Mouse (Mus musculus) intestine, postnatal 0 days (tissue): Measurements from ENCODE around the gene Casp3. TPM values are rescaled to one million over a fixed set of nuclear protein-coding genes. Genes with fewer than 3 reads are reported as not detected.

Source experiments
- ATAC-seq: fragments of 200-750 bp; cut with Nextera tagmentation; 2 replicates; pipeline ENCODE4 v1.8.0; 2017; ENCODE audit warnings: mild to moderate bottlenecking, moderate TSS enrichment, moderate library complexity
- H3K27ac ChIP-seq: fragments of 300-500 bp; sonication (generic); 2 replicates; pipeline ENCODE4 v1.5.1; 2014; ENCODE audit warnings: mild to moderate bottlenecking, low read depth, low read length, moderate library complexity
- H3K27me3 ChIP-seq: fragments of 300-500 bp; sonication (generic); replicated peaks from 2 replicates; pipeline ENCODE4 v1.6.1; 2014; ENCODE audit warnings: low read length, mixed read lengths; ENCODE audit not compliant: control insufficient read depth, insufficient read depth
- H3K36me3 ChIP-seq: fragments of 300-500 bp; sonication (generic); 2 replicates; pipeline ENCODE4 v1.6.1; 2014; ENCODE audit warnings: mild to moderate bottlenecking, moderate library complexity; ENCODE audit not compliant: control insufficient read depth, insufficient read depth
- H3K4me1 ChIP-seq: fragments of 300-500 bp; sonication (generic); replicated peaks from 2 replicates; pipeline ENCODE4 v1.6.1; 2014; ENCODE audit warnings: antibody characterized with exemption, low read length, mixed read lengths; ENCODE audit not compliant: control insufficient read depth, insufficient read depth
- H3K4me2 ChIP-seq: fragments of 300-500 bp; sonication (generic); replicated peaks from 2 replicates; pipeline ENCODE4 v1.6.1; 2014; ENCODE audit warnings: low read depth, mild to moderate bottlenecking, moderate library complexity
- H3K4me3 ChIP-seq: fragments of 300-500 bp; sonication (generic); 2 replicates; pipeline ENCODE4 v1.5.1; 2014; ENCODE audit warnings: low read depth, low read length
- H3K9ac ChIP-seq: fragments of 300-500 bp; sonication (generic); 2 replicates; pipeline ENCODE4 v1.6.1; 2014; ENCODE audit warnings: mild to moderate bottlenecking, low read depth, low read length
- H3K9me3 ChIP-seq: fragments of 300-500 bp; sonication (generic); 2 replicates; pipeline ENCODE4 v1.6.1; 2016; ENCODE audit warnings: mixed run types; ENCODE audit not compliant: control insufficient read depth
- CTCF ChIP-seq: sonication (generic); IDR thresholded peaks from 2 replicates; pipeline ENCODE4 v1.5.1; 2016; ENCODE audit warnings: low read depth, mild to moderate bottlenecking, control low read depth, antibody characterized with exemption, moderate library complexity
- WGBS: fragments of 180-500 bp; shearing (Covaris S2); extraction: QIAGEN DNeasy Blood & Tissue Kit; methylation state at CpG from one replicate; pipeline ENCODE4 v1.1.7; 2014; 5-methylcytosine and 5-hydroxymethylcytosine counted together
- polyA plus RNA-seq: library from polyadenylated mRNA; unstranded; fragments of >200 nt; fragmentation: Nextera tagmentation; extraction: Ambion mirVana; gene quantifications from 2 replicates; pipeline ENCODE4 v1.2.1, GENCODE M21; 2015

The Casp3 gene
- polyA plus RNA-seq, 1 experiment from 2014 or later = 48.7 TPM

DNA sequence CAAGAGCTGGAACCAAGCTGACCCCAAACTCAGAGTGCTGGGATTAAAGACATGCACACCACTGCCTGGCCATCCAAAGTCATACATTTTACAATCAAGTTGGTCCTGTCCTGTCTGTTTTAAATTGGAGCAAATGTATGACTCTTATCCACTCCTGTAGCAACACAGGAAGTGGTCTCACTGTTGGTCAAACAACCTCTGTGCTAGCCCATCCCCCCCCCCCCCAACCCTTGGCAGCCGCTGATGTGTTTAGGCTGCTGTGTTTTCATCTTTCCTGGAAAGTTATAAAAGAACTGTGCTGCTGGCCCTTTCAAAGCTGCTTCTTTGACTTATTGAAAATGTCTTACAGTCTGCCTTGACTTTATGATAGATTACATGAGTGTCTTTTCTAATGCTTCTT, 8.1 kb downstream of the Casp3 start:
- Histone ChIP-seq H3K36me3 (no peaks in the 10 kb centered on the region; the same call in 1 of the 2 replicates), H3K9ac (no peak overlapping the region), H3K9me3 (no peaks in the 10 kb centered on the region), H3K27me3 (no peaks in the 10 kb centered on the region), H3K4me1 (no peaks in the 10 kb centered on the region), H3K4me2 (no peak overlapping the region), H3K27ac (no peak overlapping the region), H3K4me3 (no peak overlapping the region)
- no peak for TF ChIP-seq CTCF
- ATAC-seq = no peak
- WGBS = 44% methylated on average over 1 of the region's 1 CpGs

DNA sequence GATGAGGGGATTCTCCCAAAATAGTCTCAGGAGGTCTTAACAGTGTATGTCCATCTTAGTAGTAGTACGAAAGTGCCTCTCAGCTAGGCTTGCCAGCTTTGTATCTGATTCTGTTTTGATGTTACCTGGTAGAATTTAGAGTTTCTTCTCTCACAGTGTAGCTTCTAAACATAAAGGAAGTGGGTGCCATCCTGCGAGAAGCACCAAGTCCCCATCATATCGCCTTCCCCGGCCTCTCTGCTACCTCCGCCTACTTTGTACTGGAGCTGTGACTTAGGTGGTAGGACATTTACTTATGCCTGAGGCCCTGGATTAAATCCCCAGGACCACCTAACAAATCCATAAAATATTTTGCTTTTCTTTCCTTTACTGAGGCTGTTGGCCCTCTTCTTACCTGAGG, 9.6 kb downstream of the Casp3 start:
- no peak overlapping the region for H3K9ac ChIP-seq
- no peak overlapping the region for H3K27ac ChIP-seq
- no peak overlapping the region for H3K4me2 ChIP-seq
- H3K9me3 ChIP-seq = no peaks in the 10 kb centered on the region
- WGBS = 98% methylated on average over 5 of the region's 5 CpGs
- no peaks in the 10 kb centered on the region for H3K4me1 ChIP-seq
- no peak overlapping the region for H3K4me3 ChIP-seq
- H3K27me3 ChIP-seq = no peaks in the 10 kb centered on the region
- TF ChIP-seq CTCF = no peak
- H3K36me3 ChIP-seq = peaks cover 10% of the 10 kb centered on the region
- ATAC-seq = no peak

DNA sequence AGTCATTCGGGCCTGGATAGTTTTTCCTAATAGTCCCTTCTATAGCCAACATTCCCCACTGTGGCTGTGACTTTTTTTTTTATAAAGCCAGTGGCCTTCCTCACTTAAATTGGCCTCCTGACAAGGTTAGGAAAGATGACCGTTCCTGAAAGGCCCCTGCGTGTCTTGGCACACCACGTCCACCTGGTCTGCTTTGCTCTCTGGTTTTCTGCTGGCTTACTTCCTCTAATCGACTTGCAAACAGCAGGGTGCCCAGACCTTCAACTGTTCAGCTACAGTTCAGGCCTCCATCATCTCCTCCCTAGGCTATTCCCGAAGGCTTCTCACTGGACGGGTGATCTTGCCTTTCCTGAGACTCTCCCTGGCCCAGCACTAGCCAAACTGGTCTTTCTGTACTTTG, 10.8 kb downstream of the Casp3 start:
- Histone ChIP-seq H3K27ac (no peak overlapping the region), H3K36me3 (peaks cover 16% of the 10 kb centered on the region), H3K27me3 (no peaks in the 10 kb centered on the region), H3K4me1 (no peaks in the 10 kb centered on the region), H3K4me3 (no peak overlapping the region), H3K9me3 (no peaks in the 10 kb centered on the region), H3K4me2 (no peak overlapping the region), H3K9ac (no peak overlapping the region)
- no peak for TF ChIP-seq CTCF
- WGBS = 79% methylated on average over 7 of the region's 7 CpGs
- ATAC-seq = no peak

GRCm38 (mm10) chr8:46628645-46629044, 11.6 kb downstream of the Casp3 start:
- H3K4me2 ChIP-seq = no peak overlapping the region
- H3K9ac ChIP-seq = no peak overlapping the region
- 97% methylated on average over 1 of the region's 1 CpGs for WGBS
- peaks cover 24% of the 10 kb centered on the region for H3K36me3 ChIP-seq
- no peaks in the 10 kb centered on the region for H3K27me3 ChIP-seq
- no peak for TF ChIP-seq CTCF
- ATAC-seq = no peak
- no peak overlapping the region for H3K4me3 ChIP-seq
- H3K9me3 ChIP-seq = no peaks in the 10 kb centered on the region
- no peak overlapping the region for H3K27ac ChIP-seq
- no peaks in the 10 kb centered on the region for H3K4me1 ChIP-seq

GRCm38 (mm10) chr8:46630422-46630821, 13.3 kb downstream of the Casp3 start:
- no peak for TF ChIP-seq CTCF
- Histone ChIP-seq H3K27me3 (no peaks in the 10 kb centered on the region), H3K36me3 (peaks cover 39% of the 10 kb centered on the region), H3K9ac (no peak overlapping the region), H3K4me1 (no peaks in the 10 kb centered on the region), H3K27ac (no peak overlapping the region), H3K4me2 (no peak overlapping the region), H3K9me3 (no peaks in the 10 kb centered on the region), H3K4me3 (no peak overlapping the region)
- ATAC-seq = no peak
- WGBS = 95% methylated on average over 3 of the region's 3 CpGs

DNA sequence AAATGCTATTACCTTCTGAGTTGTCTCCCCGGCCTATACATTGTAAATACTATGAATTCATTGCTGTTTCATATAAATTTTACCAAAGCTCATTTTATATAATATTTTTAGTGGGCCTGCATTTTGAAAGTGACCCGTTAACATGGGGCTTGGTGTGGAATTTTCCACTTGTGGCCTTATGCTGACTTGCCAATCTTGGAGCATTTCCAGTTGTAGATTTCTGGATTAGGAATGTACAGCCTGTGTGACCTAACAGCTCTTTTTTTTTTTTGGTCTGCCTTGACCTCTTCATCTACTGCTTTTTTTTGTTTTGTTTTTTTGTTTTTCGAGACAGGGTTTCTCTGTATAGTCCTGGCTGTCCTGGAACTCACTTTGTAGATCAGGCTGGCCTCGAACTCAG, 13.8 kb downstream of the Casp3 start:
- Histone ChIP-seq H3K27me3 (no peaks in the 10 kb centered on the region), H3K4me2 (no peak overlapping the region), H3K4me1 (no peaks in the 10 kb centered on the region), H3K9ac (no peak overlapping the region), H3K27ac (no peak overlapping the region), H3K4me3 (no peak overlapping the region), H3K36me3 (peaks cover 43% of the 10 kb centered on the region), H3K9me3 (no peaks in the 10 kb centered on the region)
- no peak for TF ChIP-seq CTCF
- WGBS = 97% methylated on average over 4 of the region's 4 CpGs
- ATAC-seq = no peak

- no peaks in the 10 kb centered on the region for H3K27me3 ChIP-seq
- peaks cover 36% of the 10 kb centered on the region for H3K36me3 ChIP-seq
- H3K9ac ChIP-seq = no peak overlapping the region
- H3K4me2 ChIP-seq = no peak overlapping the region
- no peak overlapping the region for H3K4me3 ChIP-seq
- H3K27ac ChIP-seq = no peak overlapping the region
- no peaks in the 10 kb centered on the region for H3K9me3 ChIP-seq
- WGBS = 41% methylated on average over 6 of the region's 6 CpGs
- no peak for ATAC-seq
- TF ChIP-seq CTCF = peak; percentile 38
- H3K4me1 ChIP-seq = no peaks in the 10 kb centered on the region
These were observed 22.0 kb downstream of the Casp3 start for GRCm38 (mm10) chr8:46639010-46639571.
